9 mouse cellular contexts compared by ENCODE assay signal in genomic region chr11:118728083-118728551, GRCm38 (mm10).
DNase-seq lines count a peak whose midpoint lies in the region; ATAC-seq and TF ChIP-seq lines count a peak whose summit lies in the region.
"Had no signal": no experiment of that assay in that cellular context is flagged by ENCODE, and none has a peak within 500 bp of the region (broad histone marks: within the 10 kb centered on the region; RNA-seq: fewer than 3 reads in every experiment).

No protein-coding gene starts in this region.

- TF ChIP-seq CTCF in lung, embryonic 14.5 days (IDR thresholded peaks at IDR 0.05; ENCODE audit: low read depth), result no peak
- TF ChIP-seq CTCF in lung, adult 2 months (IDR thresholded peaks at IDR 0.05; ENCODE audit: insufficient read depth, low read length), result no peak

- H3K4me2 ChIP-seq in lung, embryonic 14.5 days, result no peak overlapping the region
- no peak overlapping the region for H3K4me2 ChIP-seq in forebrain, embryonic 12.5 days
- H3K4me2 ChIP-seq: liver, embryonic 13.5 days had no signal

- H3K36me3 ChIP-seq in lung, embryonic 14.5 days (ENCODE audit: insufficient read depth), result no peaks in the 10 kb centered on the region
- no peaks in the 10 kb centered on the region for H3K36me3 ChIP-seq in forebrain, embryonic 12.5 days (replicated peaks)
- H3K36me3 ChIP-seq: liver, embryonic 13.5 days had no signal

- ATAC-seq in lung, embryonic 14.5 days (ENCODE audit: insufficient read depth), result no peak
- ATAC-seq in forebrain, embryonic 12.5 days (ENCODE audit: low FRiP score), result no peak

- no peak for TF ChIP-seq POLR2A in lung, adult 2 months (IDR thresholded peaks at IDR 0.05; ENCODE audit: borderline replicate concordance, extremely low read depth, low read depth, low read length)

- no peaks in the 10 kb centered on the region for H3K9me3 ChIP-seq in lung, embryonic 14.5 days (ENCODE audit: low read depth, low read length)
- no peaks in the 10 kb centered on the region for H3K9me3 ChIP-seq in forebrain, embryonic 12.5 days
- H3K9me3 ChIP-seq: liver, embryonic 13.5 days had no signal

- no peak overlapping the region for H3K27ac ChIP-seq in lung, embryonic 14.5 days (ENCODE audit: low read depth)
- no peak overlapping the region for H3K27ac ChIP-seq in forebrain, embryonic 12.5 days
- H3K27ac ChIP-seq: liver, embryonic 13.5 days had no signal

- no peak overlapping the region for H3K4me3 ChIP-seq in lung, embryonic 14.5 days (ENCODE audit: low read depth, low read length)
- H3K4me3 ChIP-seq in lung, adult 2 months (replicated peaks; ENCODE audit: extremely low read depth, low read depth, low read length), result no peak overlapping the region
- H3K4me3 ChIP-seq in forebrain, embryonic 12.5 days (replicated peaks), result no peak overlapping the region
- H3K4me3 ChIP-seq: liver, embryonic 13.5 days had no signal

- peak; percentile 47 for DNase-seq in embryo, embryonic 10 days (ENCODE audit: low spot score)
- DNase-seq in embryo, embryonic 9.5 days (ENCODE audit: extremely low spot score), result no peak
- DNase-seq in lung, embryonic 14.5 days, result peak; percentile 44
- no peak for DNase-seq in lung, adult 2 months
- peak; percentile 52 for DNase-seq in heart, postnatal 4 days
- DNase-seq in retina, postnatal 7 days (ENCODE audit: low read depth, low spot score), result peak; percentile 60
- DNase-seq in left cerebral cortex, adult 9 months (ENCODE audit: low spot score in 2 of 2), result no peak
- DNase-seq: liver, embryonic 13.5 days had no signal

- no peaks in the 10 kb centered on the region for H3K27me3 ChIP-seq in lung, embryonic 14.5 days (ENCODE audit: insufficient read depth, low read length)
- no peaks in the 10 kb centered on the region for H3K27me3 ChIP-seq in forebrain, embryonic 12.5 days
- H3K27me3 ChIP-seq: liver, embryonic 13.5 days had no signal

- 18% methylated on average over 8 of the region's 8 CpGs for WGBS in lung, embryonic 14.5 days
- WGBS in lung, adult 2 months, result 16% methylated on average over 8 of the region's 8 CpGs
- 24% methylated on average over 8 of the region's 8 CpGs for whole genome bisulfite sequencing in forebrain, embryonic 12.5 days

- peaks cover 26% of the 10 kb centered on the region for H3K4me1 ChIP-seq in lung, embryonic 14.5 days (ENCODE audit: insufficient read depth)
- 0 out of 2 replicates have a peak, but pooled peaks cover 3% of the 10 kb centered on the region for H3K4me1 ChIP-seq in lung, adult 2 months (ENCODE audit: control insufficient read depth, insufficient read depth, low read length)
- H3K4me1 ChIP-seq in forebrain, embryonic 12.5 days, result peaks cover 31% of the 10 kb centered on the region

- H3K9ac ChIP-seq in lung, embryonic 14.5 days, result no peak overlapping the region
- H3K9ac ChIP-seq in forebrain, embryonic 12.5 days, result no peak overlapping the region
- H3K9ac ChIP-seq: liver, embryonic 13.5 days had no signal

Comparison
In these comparisons a context has a peak if more than half of its experiments do, and no peak if none do; other contexts are left out.
1. DNase-seq: peak in embryo, embryonic 10 days (single experiment), lung, embryonic 14.5 days (single experiment), heart, postnatal 4 days (single experiment) and retina, postnatal 7 days (single experiment); none in embryo, embryonic 9.5 days (single experiment), lung, adult 2 months (single experiment) and left cerebral cortex, adult 9 months (0 of 2).